Mouse (Mus musculus) yolk sac, embryonic 10.5 days (tissue): Measurements from ENCODE around the gene Atxn7l1.
A peak's percentile ranks its signal among the peaks of the same experiment; 100 is the strongest.
"Not testable (repeated sequence)": the region's sequence is repeated elsewhere in the genome, so short reads cannot be mapped to it uniquely, and the experiment has no call there.

Experiments used
- DNase-seq: peaks from one replicate; pipeline ENCODE4 v3.0.0-alpha.2; 2017; ENCODE audit warnings: low spot score

Atxn7l1 gene

DNA sequence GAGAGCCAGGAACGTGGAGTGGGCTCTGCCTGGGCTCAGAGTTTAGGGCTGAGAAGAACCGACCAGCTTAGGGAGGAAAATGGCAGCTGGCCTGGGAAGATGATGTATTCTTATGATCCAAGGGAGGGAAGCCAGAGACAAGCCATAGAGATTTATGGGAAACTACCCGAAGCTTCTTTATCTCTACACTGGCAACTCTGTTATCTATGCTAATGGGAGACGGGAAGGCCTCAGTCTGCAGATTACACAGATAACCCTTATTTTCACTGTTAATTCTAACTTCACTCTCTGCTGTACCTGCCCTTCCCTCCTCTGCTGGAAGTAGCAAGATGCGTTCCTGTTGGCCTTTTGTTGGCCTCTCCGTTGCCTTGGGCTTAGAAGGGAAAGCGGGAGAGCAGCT, 5.6 kb downstream of the Atxn7l1 start:
- DNase-seq, result no peak

DNA sequence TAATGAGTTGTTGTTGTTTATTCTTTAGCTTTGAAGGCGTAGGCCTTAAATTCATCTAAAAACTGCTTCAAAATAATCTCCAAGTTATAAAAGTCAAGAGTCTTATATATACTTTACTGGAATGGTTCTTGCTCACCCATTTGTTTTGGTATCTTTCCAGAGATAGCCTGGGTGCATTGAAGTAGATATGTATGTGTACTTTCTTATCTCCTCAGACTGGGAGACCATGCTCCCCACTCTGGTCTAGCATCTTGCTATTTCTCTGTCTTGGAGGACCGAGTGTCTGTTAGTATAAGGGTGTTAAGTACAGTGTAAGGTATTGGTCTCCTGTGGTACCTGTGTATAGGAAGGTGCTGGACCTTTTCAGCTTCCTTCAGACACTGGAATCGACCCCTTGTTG, 6.4 kb downstream of the Atxn7l1 start:
- DNase-seq, result no peak

DNA sequence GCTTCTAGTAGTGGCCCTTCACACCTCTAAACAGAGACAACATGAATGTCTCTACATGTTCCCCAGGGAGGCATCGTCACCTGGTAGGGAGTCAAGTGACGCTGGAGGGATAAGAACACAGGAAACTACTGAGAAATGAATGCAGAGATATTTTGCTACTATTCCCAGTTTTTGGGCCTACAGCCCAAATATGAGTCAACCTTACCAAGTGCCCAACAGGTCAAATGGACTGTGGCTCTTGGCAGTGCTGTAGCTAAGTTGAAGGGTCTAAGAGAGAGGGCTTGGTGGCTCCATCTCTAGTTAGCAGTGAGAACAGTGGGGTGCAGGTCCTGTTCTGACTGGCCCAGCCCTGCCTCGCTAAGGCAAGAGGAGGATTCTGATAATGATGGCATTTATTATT, 7.2 kb downstream of the Atxn7l1 start:
- no peak for DNase-seq

- DNase-seq, result no peak
Measured at GRCm38 (mm10) chr12:33156334-33157018, 9.0 kb downstream of the Atxn7l1 start.

- DNase-seq, result no peak
Measured at GRCm38 (mm10) chr12:33158256-33158655, 10.8 kb downstream of the Atxn7l1 start.

GRCm38 (mm10) chr12:33160406-33160805, 12.9 kb downstream of the Atxn7l1 start:
- no peak for DNase-seq

DNA sequence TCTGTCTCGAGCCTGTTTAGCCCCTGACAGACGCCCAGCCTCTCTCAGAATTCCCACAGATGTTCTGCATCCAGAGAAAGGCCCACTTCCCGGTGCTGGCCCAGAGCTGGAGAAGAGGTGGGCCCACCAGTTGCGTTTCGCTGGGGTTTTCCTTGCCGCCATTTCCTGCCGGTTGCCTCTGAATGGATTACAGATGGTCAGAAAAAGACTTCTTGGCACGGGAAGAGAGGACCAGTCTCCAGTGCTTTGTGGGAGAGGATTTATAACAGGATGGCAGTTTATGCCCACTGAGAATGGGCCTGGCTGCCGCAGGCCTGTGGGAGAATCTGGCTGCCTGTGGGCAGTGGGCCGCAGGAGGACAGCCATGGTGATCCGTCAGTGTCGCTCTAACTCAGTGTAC, 15.0 kb downstream of the Atxn7l1 start:
- no peak for DNase-seq

DNA sequence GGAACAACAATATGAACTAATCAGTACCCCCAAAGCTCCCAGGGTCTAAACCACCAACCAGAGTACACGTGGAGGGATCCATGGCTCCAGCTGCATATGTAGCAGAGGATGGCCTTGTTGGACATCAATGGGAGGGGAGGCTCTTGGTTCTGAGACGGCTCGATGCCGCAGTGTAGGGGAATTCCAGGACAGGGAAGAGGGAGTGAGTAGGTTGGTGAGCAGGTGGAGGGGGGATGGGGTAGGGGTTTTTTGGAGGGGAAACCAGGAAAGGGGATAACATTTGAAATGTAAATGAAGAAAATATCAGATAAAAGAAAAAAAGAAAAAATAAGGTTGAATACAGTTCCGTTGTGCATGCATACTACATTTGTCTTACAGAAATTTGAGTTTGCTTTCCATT, 16.5 kb downstream of the Atxn7l1 start:
- not testable (repeated sequence) for DNase-seq

DNA sequence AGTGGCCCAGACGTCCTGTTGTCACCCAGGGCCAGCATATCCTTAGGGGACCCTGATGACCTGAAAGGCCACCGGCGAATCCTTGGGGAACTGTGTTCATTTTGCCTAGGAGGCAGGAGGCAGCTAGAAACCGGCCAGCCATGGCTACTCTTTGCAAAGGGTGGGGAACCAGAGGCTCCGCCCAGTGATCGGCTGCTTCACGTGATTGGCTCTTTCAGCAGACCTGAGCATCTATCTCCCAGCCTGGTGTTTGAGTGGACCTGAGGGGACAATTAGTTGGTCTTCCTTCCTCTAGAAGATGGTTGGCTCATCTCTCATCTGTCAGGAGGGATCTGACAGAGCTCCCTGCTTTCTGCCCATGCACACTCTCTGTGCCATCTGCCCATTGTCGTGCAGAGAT, 19.2 kb downstream of the Atxn7l1 start:
- DNase-seq, result no peak

DNA sequence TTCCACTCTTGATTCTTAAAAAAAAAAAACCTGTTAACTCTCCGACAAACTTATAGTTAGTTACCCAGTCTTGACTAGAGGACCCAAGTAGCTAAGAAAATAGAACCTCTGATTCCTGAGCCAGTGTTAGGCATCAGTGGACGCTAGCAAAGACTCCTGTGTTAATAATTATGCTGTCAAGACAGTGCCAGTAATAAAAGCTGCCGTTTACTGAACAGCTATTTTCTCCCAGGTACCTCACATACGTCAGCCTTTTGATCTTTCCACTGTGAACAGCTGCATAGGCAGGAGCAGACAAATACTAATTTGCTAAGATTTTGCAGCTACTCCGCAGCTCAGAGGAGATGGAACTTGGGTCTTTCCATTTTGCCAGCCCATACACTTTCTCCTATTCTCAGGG, 20.1 kb downstream of the Atxn7l1 start:
- no peak for DNase-seq

DNA sequence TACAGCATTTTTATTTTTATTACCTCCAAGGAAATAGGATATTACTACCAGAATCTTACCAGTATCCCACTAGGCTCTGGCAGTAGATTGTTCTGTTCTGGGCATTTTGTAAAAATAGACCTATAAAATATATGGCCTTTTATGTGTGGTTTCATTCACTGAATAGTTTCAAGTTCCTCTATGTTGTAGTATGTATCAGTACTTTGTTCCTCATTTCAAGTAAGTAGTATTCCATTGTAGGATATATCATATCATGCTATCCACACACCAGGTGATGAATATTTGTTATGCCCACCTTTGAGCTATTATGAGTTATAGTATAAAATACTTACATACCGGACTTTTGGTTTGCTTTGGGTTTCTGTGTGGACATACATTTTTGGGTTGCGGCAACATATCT, 21.0 kb downstream of the Atxn7l1 start:
- DNase-seq, result no peak

GRCm38 (mm10) chr12:33169777-33170494, 22.4 kb downstream of the Atxn7l1 start:
- no peak for DNase-seq

DNA sequence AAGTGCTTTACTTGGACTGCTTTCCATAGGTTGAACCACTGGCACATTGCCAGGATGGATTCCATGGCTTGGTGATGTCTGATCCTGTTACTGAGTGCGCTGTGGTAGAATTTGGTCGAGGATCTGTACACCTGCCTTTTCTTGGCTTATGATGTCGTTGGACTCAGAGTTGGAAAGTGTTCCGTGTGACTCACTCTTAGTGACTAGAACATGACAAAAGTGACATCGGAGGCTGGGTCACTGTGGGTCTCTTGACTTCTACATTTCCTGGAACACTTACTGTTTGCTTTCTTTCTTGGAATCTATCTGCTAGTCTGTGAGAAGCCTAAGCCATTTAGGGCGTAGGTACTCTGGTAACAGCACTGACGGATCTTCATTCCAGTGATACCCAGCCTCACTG, 23.3 kb downstream of the Atxn7l1 start:
- no peak for DNase-seq

DNA sequence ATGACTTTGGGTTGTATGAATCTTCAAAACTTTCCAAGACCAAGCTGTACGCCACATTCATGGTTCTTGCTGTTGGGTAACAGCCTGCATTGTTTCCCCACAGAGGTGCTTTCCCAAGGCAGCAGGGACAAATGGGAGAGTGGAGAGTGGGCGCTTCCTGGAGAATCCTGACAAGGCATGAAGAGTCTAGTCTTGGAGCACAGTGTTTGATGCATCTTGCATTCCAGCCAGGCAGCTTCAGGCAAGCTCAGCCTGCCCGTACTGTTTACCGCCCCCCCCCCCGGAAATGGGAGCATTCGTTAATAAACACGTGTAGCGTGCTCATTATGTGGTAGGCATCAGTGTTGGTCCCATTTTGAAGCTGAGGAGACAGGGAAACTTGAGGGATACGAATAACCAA, 25.4 kb downstream of the Atxn7l1 start:
- DNase-seq, result no peak

DNA sequence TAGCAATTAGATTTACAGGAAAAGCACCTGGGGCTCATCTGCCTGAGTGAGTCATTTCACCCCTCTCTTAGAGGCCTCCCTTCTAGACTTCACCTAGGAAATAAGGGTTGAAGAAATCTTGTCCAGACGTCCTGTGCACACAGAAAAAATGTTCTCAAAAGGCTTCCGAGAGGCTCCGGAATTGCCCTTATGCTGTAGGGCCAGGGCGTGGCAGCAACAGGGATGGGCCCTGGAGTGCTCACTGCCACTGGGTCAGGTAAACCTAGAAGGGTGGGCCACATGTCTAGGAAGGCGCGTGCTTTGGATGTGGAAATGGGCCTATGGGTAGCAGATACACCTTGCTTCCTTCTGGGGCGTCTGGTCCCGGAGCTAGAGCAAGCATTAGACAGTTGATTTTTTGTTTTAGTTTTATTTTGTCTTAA, 26.2 kb downstream of the Atxn7l1 start:
- no peak for DNase-seq

DNA sequence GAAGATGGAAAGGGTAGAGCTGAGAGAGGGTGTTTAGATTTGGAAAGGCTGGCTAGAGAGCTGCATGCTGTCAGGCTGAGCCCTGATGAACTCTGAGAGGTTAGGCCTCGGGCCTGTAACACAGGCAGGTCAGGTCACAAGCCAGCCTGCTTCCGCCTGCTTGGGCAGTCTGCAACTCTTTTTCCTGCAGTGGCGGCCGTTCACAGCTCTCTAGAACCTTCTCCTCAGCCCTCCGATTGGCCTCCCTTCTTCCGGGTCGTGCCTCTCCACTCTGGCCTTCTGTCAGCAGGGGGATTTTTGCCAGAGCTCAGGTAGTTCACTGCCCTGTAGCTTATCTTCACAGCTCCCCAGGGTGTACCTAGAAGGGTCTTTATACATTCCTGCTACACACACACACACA, 26.7 kb downstream of the Atxn7l1 start:
- peak; percentile 32 for DNase-seq

GRCm38 (mm10) chr12:33174675-33175357, 27.3 kb downstream of the Atxn7l1 start:
- DNase-seq, result peak; percentile 49

- peak; percentile 31 for DNase-seq
Measured at GRCm38 (mm10) chr12:33175621-33176554, 28.4 kb downstream of the Atxn7l1 start.

GRCm38 (mm10) chr12:33176555-33176900, 29.0 kb downstream of the Atxn7l1 start:
- no peak for DNase-seq

GRCm38 (mm10) chr12:33180421-33180820, 32.9 kb downstream of the Atxn7l1 start:
- DNase-seq, result no peak

DNA sequence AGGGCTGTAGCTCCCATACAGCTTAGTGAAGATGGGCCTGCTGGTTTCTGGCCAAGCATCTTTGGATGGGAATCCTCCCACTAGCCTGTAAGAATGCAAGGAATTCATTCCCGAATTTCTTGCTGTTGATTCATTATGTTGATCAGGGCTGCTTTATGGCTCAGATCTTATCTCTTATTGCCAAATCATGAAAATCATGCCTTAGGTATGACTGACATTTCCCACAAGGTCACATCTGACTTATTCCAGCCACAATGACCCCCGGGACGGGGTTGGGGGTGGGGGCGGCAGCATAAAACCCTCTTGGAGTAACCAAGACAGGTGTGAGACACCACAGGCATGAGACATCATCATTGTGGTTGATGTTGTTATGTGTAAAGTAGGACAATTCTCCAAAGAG, 34.4 kb downstream of the Atxn7l1 start:
- DNase-seq, result no peak

- no peak for DNase-seq
Measured at GRCm38 (mm10) chr12:33182428-33183137, 35.1 kb downstream of the Atxn7l1 start.
